Mouse (Mus musculus) cerebellum, adult 2 months (tissue): ENCODE data around the gene Cpped1. TPM values are rescaled to one million over a fixed set of nuclear protein-coding genes. Genes with fewer than 3 reads are reported as not detected.

Experiments used
- DNase-seq, 2 experiments: peaks; one replicate each; pipeline ENCODE4 v3.0.0; 2021
- H3K27ac ChIP-seq: fragments of 200-500 bp; 2 replicates; pipeline ENCODE4 v1.5.1; 2012; ENCODE audit warnings: low read length, control low read depth, inconsistent platforms; ENCODE audit not compliant: insufficient read depth
- H3K27me3 ChIP-seq: fragments of 200-500 bp; 2 replicates; pipeline ENCODE4 v1.6.1; 2012; ENCODE audit warnings: inconsistent platforms, mild to moderate bottlenecking, low read length, moderate library complexity; ENCODE audit not compliant: control insufficient read depth, insufficient read depth
- H3K4me1 ChIP-seq: fragments of 200-500 bp; 2 replicates; pipeline ENCODE4 v1.6.1; 2011; ENCODE audit warnings: low read length; ENCODE audit not compliant: control insufficient read depth, insufficient read depth
- H3K4me3 ChIP-seq: fragments of 200-500 bp; replicated peaks from 2 replicates; pipeline ENCODE3; 2011; ENCODE audit warnings: mild to moderate bottlenecking, low read depth, low read length, control low read depth; ENCODE audit not compliant: insufficient read depth
- CTCF ChIP-seq: fragments of 200-500 bp; IDR thresholded peaks from 2 replicates; pipeline ENCODE4 v1.5.1; 2011; ENCODE audit warnings: low read depth, mild to moderate bottlenecking, control low read depth, low read length, moderate library complexity, borderline replicate concordance; ENCODE audit not compliant: insufficient read depth
- POLR2A ChIP-seq: fragments of 200-500 bp; IDR thresholded peaks from 2 replicates; pipeline ENCODE4 v1.6.1; 2011; ENCODE audit warnings: low read length, control low read depth, borderline replicate concordance; ENCODE audit not compliant: insufficient read depth
- WGBS: fragments of 180-500 bp; shearing (Covaris S2); methylation state at CpG from one replicate; pipeline ENCODE4 v1.1.7; 2018; 5-methylcytosine and 5-hydroxymethylcytosine counted together
- polyA plus RNA-seq: library from polyadenylated mRNA; depleted of rRNA; stranded (reverse); fragments of >200 nt; gene quantifications from 2 replicates; pipeline ENCODE4 v1.2.3, GENCODE M21; 2012

The Cpped1 gene
- polyA plus RNA-seq, 1 experiment, result 19.8 TPM

GRCm38 (mm10) chr16:11824385-11824784, 84.9 kb downstream of the Cpped1 start:
- H3K4me3 ChIP-seq, result no peak overlapping the region
- no peaks in the 10 kb centered on the region for H3K4me1 ChIP-seq
- 79% methylated on average over 8 of the region's 8 CpGs for WGBS

DNA sequence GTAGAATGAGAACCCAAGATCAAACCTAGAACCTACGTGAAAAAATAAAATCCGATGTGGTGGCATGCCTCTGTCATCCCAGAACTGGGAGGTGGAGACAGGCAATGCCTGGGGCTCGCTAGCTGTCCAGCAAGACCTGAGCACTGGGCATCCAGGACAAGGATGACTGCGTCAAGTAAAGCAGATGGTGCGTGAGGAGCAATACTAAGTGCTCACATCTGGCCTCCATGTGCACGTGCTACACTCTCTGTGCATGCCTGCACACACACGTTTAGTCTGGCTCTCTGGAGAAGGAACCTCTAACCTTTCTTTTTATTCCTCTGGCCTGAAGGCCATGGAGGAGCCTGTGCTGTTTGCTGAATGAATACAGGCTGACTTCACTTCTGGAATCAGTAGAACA, 88.5 kb downstream of the Cpped1 start:
- no peak for DNase-seq
- 71% methylated on average over 7 of the region's 7 CpGs for WGBS

More at GRCm38 (mm10) chr16:11824385-11824784, 84.9 kb downstream of the Cpped1 start:
- no peak for DNase-seq
- no peak overlapping the region for H3K27ac ChIP-seq
- TF ChIP-seq CTCF (no peak), POLR2A (no peak)
- no peaks in the 10 kb centered on the region for H3K27me3 ChIP-seq

DNA sequence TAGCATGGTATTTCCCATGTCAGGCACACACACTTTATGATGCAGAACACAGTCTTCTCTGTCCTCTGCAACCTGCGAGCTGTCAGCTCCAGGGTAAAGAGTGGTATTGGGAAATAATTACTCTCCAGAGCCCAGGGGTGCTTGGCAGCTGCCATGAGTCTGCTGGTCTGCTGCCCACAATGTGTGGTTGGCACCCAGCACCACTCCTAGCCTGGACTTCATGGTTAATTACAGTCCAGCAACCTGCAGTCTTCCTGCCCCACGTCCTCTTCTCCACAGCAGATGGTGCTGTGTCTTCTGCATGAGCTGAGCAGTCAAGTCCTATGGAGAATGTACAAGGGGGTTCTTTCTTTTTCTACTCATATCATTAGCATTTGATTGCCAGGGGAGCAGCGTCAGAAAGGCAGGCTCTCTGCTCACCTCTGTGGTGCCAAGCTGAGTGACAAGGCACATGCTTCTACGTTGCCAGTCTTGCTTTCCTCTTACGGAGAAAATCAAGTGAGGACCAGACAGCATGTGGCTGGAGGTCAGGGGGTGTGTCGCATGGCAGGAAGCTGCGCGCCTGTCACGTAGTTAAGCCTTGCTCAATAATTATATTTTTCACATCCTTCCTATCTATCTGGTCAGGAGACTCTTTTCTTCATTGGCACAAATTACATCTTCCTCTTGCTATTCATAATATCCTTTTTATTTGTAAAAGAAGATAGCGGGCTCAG, 94.2 kb downstream of the Cpped1 start:
- Histone ChIP-seq H3K27ac (no peak overlapping the region), H3K4me1 (peaks cover 10% of the 10 kb centered on the region), H3K4me3 (no peak overlapping the region), H3K27me3 (no peaks in the 10 kb centered on the region)
- WGBS, result 19% methylated on average over 10 of the region's 10 CpGs
- TF ChIP-seq POLR2A (no peak), CTCF (peak; percentile 30; the same call in 1 of the 2 replicates)
- peak; percentile 34 to 51 for DNase-seq

More for the DNA sequence above, 88.5 kb downstream of the Cpped1 start:
- Histone ChIP-seq H3K27ac (no peak overlapping the region), H3K27me3 (no peaks in the 10 kb centered on the region), H3K4me3 (no peak overlapping the region), H3K4me1 (peaks cover under 1% of the 10 kb centered on the region; the same call in 1 of the 2 replicates)
- TF ChIP-seq POLR2A, result no peak
- no peak for TF ChIP-seq CTCF

- H3K4me1 ChIP-seq, result peaks cover 15% of the 10 kb centered on the region
- 53% methylated on average over 8 of the region's 8 CpGs for WGBS
- no peak for TF ChIP-seq CTCF
- TF ChIP-seq POLR2A, result no peak
Measured at GRCm38 (mm10) chr16:11812119-11812518, 97.1 kb downstream of the Cpped1 start.

DNA sequence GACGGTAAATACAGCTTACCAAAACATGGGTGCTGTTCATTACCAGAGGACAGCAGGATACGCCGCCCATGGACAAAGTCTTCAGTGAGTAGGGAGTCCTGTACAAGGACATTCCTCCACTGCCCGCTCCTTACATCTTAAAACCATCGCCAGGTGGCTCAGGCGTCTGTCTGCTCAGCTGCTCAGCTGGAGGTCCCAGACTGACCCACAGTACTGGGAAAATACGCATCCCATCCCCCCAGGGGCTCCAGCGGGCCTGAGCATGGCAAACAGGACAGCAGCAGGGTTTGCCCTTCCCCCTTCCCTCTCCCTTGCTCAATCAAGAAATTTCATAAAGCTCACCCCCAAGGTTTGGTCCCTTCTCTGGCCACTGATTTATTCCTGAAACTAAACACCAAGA, 99.6 kb downstream of the Cpped1 start:
- no peak for TF ChIP-seq CTCF
- peak in 1 of 2 experiments; percentile 28 for DNase-seq
- Histone ChIP-seq H3K27ac (no peak overlapping the region), H3K4me3 (no peak overlapping the region), H3K4me1 (peaks cover 6% of the 10 kb centered on the region; the same call in 1 of the 2 replicates), H3K27me3 (no peaks in the 10 kb centered on the region)
- WGBS, result 45% methylated on average over 8 of the region's 8 CpGs

More at GRCm38 (mm10) chr16:11812119-11812518, 97.1 kb downstream of the Cpped1 start:
- no peak for DNase-seq
- no peak overlapping the region for H3K27ac ChIP-seq
- no peak overlapping the region for H3K4me3 ChIP-seq
- no peaks in the 10 kb centered on the region for H3K27me3 ChIP-seq

DNA sequence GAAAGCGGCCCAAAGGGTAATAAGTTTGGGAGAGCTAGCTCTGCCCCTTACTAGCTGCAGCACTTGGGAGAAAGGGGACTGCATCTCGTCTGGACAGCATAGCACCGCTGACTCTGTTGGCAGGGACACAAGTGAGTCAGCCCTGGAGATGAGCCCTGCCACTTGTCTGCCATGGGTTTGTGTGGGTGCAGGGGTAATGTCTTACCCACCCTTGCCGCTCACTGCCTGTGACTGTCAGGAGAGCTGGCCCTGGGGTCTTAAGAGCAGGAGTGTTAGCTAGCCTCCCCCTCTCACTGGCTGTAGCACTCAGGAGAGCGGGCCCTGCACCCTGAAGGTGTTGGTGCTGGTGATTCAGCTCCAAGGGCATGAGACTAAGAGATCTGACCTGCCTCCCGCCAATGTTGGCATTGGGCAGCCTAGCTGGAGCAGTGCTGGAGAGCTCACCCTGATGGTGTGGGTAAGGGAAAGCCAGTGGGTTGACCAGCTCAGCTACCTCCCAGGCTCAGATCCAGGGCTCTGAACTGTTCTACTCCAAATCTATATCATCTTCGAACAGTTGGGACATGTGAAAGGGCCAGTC, 107.2 kb downstream of the Cpped1 start:
- H3K4me1 ChIP-seq, result no peaks in the 10 kb centered on the region; the same call in 1 of the 2 replicates
- 61% methylated on average over 7 of the region's 7 CpGs for WGBS
- H3K27ac ChIP-seq, result no peak overlapping the region
- DNase-seq, result peak in 1 of 2 experiments; percentile 17
- no peak overlapping the region for H3K4me3 ChIP-seq
- H3K27me3 ChIP-seq, result no peaks in the 10 kb centered on the region
- TF ChIP-seq CTCF, result no peak
- no peak for TF ChIP-seq POLR2A

- DNase-seq, result no peak
- 75% methylated on average over 7 of the region's 7 CpGs for WGBS
- Histone ChIP-seq H3K4me3 (no peak overlapping the region), H3K27ac (no peak overlapping the region), H3K4me1 (no peaks in the 10 kb centered on the region), H3K27me3 (no peaks in the 10 kb centered on the region)
- TF ChIP-seq CTCF (no peak), POLR2A (no peak)
Measured at GRCm38 (mm10) chr16:11795758-11796460, 113.3 kb downstream of the Cpped1 start.
